Mouse (Mus musculus) cerebellum, postnatal 36 days (tissue): ENCODE data around the gene Limch1.

Source experiments
- DNase-seq, 2 experiments: peaks; one replicate each; pipeline ENCODE4 v3.0.0; 2021 to 2022; ENCODE audit warnings: mixed read lengths in 2 of 2

Limch1 gene

DNA sequence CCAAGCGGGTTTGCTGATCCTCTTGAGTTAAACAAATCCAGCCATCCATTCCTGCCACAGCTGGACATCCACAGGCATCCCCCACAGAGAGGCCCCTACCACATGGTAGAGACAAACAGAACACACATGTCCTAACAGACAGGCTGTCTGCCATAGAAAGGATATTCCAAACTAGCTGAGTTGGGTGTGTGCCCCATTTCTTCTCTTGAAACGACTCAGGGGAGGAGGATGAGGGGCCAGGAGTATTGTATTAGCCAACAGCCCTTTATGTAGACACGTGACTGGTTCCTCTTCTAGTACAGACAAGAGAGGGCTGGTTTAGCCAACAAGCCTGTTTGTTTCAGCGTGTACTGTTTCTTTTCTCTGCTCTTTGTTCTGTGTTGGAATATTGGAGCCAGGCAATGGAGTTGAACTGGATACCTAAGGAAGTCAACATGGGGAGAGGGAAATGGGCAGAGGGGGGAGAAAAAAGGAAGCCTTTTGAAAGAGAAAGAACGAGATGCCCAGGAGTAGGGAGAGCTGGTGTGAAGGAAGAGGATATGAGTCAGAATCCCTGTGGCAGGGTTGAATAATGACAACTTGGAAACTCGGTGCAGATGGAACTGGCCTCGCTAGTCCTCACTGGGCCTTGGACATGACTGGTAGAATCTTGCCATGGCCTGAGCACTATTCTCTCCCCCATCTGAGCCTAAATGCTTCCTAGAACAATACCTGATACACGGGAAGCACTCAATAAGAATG, 196.3 kb downstream of the Limch1 start:
- no peak for DNase-seq

DNA sequence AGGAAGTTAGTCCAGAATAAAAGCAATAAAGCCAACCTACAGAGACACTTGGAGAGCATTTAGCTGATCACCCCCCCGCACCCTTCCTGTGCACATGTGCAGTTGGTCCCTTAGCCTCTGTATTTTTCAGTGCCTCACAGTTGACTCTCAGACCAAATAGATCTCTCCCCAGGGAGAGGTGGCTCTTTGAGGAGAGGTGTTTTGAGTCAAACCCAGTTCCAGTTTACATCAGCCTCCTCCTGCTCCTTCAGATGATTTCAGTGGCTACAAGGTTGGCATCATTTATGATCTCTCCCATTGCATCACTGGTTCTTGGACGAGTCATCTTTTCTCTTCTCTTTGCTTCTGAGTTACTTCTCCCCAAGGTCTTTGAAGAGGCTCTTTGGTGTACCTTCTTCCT, 197.3 kb downstream of the Limch1 start:
- DNase-seq = no peak

- no peak for DNase-seq
Observed at GRCm38 (mm10) chr5:66943521-66943920, 197.9 kb downstream of the Limch1 start.

DNA sequence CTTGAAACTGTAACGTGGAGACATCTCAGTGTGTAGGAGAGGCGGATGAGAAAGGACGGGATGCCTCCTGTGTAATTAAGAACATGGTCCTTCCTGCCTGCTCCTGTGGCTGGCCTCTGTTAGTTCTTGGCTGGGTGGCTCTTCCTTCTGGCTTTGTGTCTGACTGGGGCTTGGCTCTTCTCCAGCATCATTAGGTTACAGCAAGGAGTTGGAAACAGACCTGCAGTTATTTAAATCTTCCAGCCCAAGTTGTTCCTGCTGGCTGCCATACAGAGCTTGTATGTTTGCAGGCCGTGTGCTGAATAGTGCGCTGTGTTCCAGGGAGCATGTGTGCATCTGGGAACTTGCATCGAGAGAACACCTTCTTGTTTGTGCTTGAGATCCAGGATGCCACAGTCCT, 202.3 kb downstream of the Limch1 start:
- DNase-seq = peak; percentile 30 to 55

DNA sequence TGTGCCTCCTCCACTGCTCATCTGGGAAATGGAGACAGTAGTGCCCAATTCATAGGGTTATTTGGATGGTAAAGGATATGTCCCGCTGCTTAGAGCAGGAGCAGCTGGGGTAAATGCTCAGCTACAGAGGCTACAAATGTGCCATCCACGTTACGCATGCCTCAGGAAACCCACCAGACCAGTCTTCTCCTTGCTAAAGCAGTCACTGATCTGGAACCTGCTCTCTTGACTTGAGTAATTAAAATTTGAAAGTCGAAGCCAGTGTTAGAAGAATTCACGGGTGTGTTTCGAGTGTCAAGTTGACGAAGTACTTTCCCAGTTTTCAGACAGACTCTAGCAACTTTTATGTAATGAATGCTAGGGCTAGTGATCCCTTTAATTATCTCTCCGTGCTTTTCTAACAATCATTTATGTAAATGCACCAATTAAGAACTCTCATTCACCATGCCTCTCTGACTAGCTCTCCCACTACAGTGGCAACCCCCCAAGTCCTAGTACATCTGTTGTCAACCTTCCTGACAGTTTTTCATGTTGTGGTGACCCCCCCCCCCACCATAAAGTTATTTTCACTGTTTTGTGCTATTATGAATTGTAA, 203.6 kb downstream of the Limch1 start:
- DNase-seq = no peak

GRCm38 (mm10) chr5:66953375-66953774, 207.7 kb downstream of the Limch1 start:
- DNase-seq = no peak

- DNase-seq = peak; percentile 20 to 23
Observed at GRCm38 (mm10) chr5:66953971-66954644, 208.5 kb downstream of the Limch1 start.

DNA sequence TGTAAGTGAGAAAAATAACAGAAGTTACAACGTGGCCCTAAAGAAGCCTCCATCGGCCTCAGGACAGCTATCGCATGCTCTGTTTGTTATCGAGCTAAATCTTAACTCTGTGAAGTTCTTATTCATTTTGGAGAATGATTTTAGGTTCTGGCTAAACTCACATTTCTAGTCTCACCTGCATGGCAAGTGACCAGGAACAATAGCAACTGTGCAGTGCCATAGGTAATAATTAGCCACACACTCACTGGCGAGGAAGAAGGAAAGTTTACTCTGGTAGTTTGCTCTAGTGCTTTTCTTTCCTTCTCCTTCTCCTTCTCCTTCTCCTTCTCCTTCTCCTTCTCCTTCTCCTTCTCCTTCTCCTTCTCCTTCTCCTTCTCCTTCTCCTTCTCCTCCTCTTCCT, 209.6 kb downstream of the Limch1 start:
- DNase-seq = no peak

DNA sequence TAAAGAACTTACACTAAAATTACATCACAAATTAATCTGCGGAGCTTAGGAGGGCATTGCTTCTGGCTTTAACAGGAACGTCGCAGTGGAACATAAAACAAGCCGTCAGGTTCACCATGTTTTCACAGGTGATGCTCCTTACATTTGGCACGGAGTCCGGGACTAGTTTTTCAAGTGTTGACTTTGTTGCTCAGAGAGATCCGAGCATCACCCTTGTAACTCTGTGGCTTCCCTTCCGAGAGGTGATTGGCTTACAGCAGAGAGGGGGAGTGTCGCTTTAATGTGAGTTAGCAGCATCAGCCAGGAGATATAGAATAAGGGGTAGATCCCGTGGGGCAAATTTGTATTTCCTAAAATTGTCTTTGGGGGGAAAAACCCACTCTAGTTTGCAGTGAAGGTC, 212.0 kb downstream of the Limch1 start:
- no peak for DNase-seq

- DNase-seq = no peak
Observed at GRCm38 (mm10) chr5:66958118-66958517, 212.5 kb downstream of the Limch1 start.

- peak in 1 of 2 experiments; percentile 31 for DNase-seq
Observed at GRCm38 (mm10) chr5:66959968-66960367, 214.3 kb downstream of the Limch1 start.

DNA sequence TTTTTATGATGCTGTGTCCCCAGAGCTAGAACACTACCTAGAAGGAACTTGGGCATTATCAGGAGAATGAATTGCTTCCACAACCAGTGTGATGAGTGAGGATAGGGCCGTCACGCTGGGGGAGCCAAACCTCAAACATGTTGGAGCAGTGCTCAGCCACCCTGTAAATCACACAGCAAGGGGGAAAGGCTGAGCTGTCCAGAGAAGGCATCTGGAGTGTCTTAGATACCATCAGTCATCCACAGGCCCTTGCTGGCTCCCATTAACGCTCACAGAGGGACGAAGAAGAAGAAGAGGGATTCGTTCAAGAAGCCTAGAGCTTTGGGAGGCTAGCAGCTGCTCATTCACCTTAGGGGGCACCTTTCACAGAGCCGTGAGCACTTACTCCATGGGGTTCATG, 219.8 kb downstream of the Limch1 start:
- no peak for DNase-seq

DNA sequence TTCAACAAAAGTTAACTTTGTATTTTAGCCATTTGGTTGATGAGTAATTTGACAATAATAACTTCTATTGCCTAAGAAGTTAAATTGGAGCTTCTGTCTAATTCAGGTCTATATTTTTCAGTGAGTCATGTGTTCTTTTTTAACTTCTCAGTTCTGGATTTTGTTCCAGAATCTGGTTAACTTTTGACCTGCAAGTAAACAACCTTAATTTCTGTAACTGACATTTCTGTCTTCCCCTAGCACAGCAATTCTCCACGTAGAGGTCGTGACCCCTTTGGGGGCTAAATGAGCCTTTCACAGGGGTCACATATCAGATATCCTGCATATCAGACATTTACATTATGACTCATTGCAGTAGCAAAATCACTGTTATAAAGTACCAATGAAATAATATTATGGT, 221.5 kb downstream of the Limch1 start:
- DNase-seq = no peak

- no peak for DNase-seq
Observed at GRCm38 (mm10) chr5:66967646-66968045, 222.0 kb downstream of the Limch1 start.

GRCm38 (mm10) chr5:66968059-66968833, 222.6 kb downstream of the Limch1 start:
- no peak for DNase-seq

DNA sequence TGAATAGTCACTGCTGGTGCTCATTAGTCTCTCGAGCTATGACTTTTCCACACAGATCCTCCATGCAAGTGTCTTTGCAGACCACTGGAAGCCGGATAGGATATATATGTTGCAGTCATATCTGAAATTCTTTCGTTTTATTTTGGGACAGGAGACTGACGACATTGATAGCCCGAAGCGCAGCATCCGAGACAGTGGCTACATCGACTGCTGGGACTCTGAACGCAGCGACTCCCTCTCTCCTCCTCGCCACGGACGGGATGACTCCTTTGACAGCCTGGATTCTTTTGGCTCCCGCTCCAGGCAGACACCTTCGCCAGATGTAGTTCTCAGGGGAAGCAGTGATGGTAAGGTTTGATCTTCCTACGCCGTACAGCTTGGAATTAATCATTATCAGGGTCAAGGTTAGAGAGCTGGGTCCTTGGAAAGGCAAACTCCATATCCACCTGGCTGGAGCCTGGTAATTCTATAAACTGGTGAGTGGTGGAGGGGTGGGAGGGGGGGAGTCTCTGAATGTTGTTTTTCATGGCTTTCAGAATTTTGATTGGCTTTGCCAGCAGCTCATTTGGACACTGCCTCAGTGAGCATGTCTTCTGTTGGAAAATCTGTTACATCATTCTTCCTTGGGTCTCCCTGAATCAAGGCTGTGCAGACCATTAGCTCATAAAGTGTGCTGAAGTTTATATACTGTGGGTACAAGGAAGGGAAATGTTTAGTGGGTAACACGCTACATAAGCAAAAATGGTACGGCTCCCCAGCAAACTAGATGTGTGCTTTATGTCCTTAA, 223.5 kb downstream of the Limch1 start:
- DNase-seq = no peak

- DNase-seq = no peak
Observed at GRCm38 (mm10) chr5:66975621-66976020, 230.0 kb downstream of the Limch1 start.

DNA sequence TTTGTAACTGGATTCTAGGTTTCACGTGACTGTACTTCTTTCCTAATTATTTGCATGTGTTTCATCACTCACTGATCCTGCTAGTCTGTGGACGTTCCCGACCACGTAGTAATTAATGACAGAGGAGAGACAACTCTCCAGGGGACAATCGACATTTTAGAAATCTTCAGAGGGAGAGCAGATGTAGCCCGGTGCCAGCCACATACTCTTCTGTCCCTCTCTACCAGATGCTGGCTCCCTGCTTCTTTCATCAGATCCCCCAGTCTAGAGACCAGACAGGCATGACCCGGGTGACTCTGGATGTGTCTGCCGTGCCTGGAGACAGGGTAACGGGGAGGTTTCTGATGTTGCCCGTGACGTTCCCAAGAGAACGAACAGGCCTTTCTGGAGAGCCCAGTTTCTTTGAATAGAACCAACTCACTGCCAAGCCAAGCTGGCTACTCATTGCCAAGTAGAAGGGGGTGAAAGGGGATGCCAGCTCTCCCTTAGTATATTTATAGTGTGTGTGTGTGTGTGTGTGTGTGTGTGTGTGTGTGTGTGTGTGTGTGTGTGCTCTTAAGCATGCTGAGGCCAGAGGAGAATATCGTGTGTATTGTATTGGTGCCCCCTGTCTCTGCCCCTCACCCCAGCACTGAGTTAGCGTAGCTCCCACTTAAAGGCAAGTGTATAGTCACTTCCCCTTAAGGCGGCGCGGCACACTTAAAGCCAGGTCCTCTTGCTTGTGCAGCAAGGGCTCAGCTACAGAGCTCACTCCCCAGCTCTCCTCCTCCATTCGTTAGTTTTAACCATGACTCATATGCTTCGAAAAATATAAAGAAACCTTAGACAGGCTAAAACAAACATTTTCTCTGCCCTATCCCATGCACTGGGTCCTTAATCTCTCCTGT, 233.9 kb downstream of the Limch1 start:
- DNase-seq = no peak

- DNase-seq = no peak
Observed at GRCm38 (mm10) chr5:66980862-66981261, 235.2 kb downstream of the Limch1 start.

- DNase-seq = no peak
Observed at GRCm38 (mm10) chr5:66983104-66983503, 237.5 kb downstream of the Limch1 start.

DNA sequence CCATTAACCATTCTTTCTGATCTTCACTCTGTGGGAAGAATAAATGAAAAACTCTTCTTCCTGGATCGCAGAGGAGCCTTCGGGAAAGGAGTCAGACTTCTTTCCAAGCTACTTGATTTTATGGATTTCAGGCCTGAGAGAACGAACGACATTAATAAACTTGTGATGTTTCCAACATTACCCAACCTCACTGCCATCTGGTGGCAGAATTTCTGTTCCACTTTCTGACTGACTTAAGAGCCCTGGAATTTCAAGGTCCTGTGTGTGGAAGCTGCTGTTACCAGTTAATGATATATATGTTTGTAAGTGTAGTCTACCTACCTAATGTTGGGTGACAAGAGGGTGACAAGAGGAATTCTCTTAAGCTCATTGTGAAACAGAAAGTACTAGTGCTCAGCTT, 243.3 kb downstream of the Limch1 start:
- DNase-seq = peak in 1 of 2 experiments; percentile 38
